Mouse (Mus musculus): ENCODE measurements around the gene Dysf.

DNA sequence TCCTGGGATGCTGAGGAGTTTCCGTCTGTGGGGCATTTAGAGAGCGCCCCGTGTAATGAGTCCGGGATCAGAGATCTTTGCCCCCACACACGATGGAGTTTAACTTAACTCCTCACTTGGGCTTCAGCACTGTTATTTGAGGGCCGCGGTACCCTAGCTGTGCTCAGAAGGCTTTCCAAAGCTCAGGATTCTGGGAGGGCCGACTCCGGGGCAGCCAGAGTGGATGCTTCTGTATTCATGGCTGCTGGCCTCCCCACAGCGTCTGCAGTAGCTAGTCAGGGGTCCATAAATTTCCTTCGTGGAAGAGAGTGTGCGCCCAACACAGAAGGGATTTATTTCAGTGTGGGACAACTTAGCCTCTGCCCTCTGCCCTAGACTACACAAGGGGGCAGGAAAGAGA, 97.7 kb downstream of the Dysf start:
- TF ChIP-seq GATA1 (IDR thresholded peaks at IDR 0.05; ENCODE audit: borderline replicate concordance, low read length): no peak
- TF ChIP-seq FLI1 (IDR thresholded peaks at IDR 0.05; ENCODE audit: low read length): no peak

Data from megakaryocyte, embryonic 14.5 days (primary cell).